Mouse (Mus musculus) adrenal gland, postnatal 4 days (tissue): ENCODE results near the gene Ercc6l2. TPM values are rescaled to one million over a fixed set of nuclear protein-coding genes. Genes with fewer than 3 reads are reported as not detected.

Source experiments
- DNase-seq, 2 experiments: peaks; one replicate each; pipeline ENCODE4 v3.0.0; 2021 to 2022; ENCODE audit warnings: low spot score in 2 of 2, mixed read lengths in 2 of 2
- total RNA-seq, 2 experiments: library from RNA; stranded (reverse); gene quantifications; 2 replicates each; pipeline ENCODE4 v1.2.3; 2021

Ercc6l2 gene
- total RNA-seq, 2 experiments from 2014 or later, result 41.3 to 41.9 TPM

- no peak for DNase-seq
Measured at GRCm38 (mm10) chr13:63927326-63927725, 112.3 kb downstream of the Ercc6l2 start.

- DNase-seq, result no peak
Measured at GRCm38 (mm10) chr13:63929351-63929750, 114.3 kb downstream of the Ercc6l2 start.

GRCm38 (mm10) chr13:63929917-63930515 is 115.0 kb downstream of the Ercc6l2 start:
- DNase-seq, result no peak

GRCm38 (mm10) chr13:63930525-63930924 is 115.5 kb downstream of the Ercc6l2 start:
- DNase-seq, result no peak

GRCm38 (mm10) chr13:63936369-63936768 is 121.3 kb downstream of the Ercc6l2 start:
- no peak for DNase-seq

- DNase-seq, result no peak
Measured at GRCm38 (mm10) chr13:63940257-63940656, 125.2 kb downstream of the Ercc6l2 start.

- no peak for DNase-seq
Measured at GRCm38 (mm10) chr13:63941170-63941569, 126.1 kb downstream of the Ercc6l2 start.

GRCm38 (mm10) chr13:63943605-63944004 is 128.6 kb downstream of the Ercc6l2 start:
- no peak for DNase-seq

- DNase-seq, result no peak
Measured at GRCm38 (mm10) chr13:63944344-63945021, 129.4 kb downstream of the Ercc6l2 start.

Other genes starting within 250 kb of the Ercc6l2 start
- gene Ptch1, start 241.6 kb upstream of the Ercc6l2 start, total RNA-seq, result 10 to 100 TPM; 80.5 to 82.9 TPM